Mouse (Mus musculus) forebrain, embryonic 16.5 days (tissue): ENCODE measurements around the gene Epha8. TPM values are rescaled to one million over a fixed set of nuclear protein-coding genes. Genes with fewer than 3 reads are reported as not detected.

Experiments used
- ATAC-seq: fragments of 200-750 bp; cut with Nextera tagmentation; 2 replicates; pipeline ENCODE4 v1.8.0; 2017; ENCODE audit warnings: mild to moderate bottlenecking, moderate library complexity
- H3K27ac ChIP-seq: fragments of 300-500 bp; sonication (generic); 2 replicates; pipeline ENCODE4 v1.5.1; 2014; ENCODE audit warnings: low read length, control low read depth
- H3K27me3 ChIP-seq: fragments of 300-500 bp; sonication (generic); replicated peaks from 2 replicates; pipeline ENCODE4 v1.6.1; 2014; ENCODE audit warnings: low read length; ENCODE audit not compliant: control insufficient read depth, insufficient read depth
- H3K36me3 ChIP-seq: fragments of 300-500 bp; sonication (generic); 2 replicates; pipeline ENCODE4 v1.6.1; 2014; ENCODE audit not compliant: control insufficient read depth, insufficient read depth
- H3K4me1 ChIP-seq: fragments of 300-500 bp; sonication (generic); replicated peaks from 2 replicates; pipeline ENCODE4 v1.6.1; 2014; ENCODE audit warnings: low read length; ENCODE audit not compliant: control insufficient read depth, insufficient read depth
- H3K4me2 ChIP-seq: fragments of 300-500 bp; sonication (generic); 2 replicates; pipeline ENCODE4 v1.6.1; 2014; ENCODE audit warnings: mild to moderate bottlenecking, low read length, control low read depth
- H3K4me3 ChIP-seq: fragments of 300-500 bp; sonication (generic); replicated peaks from 2 replicates; pipeline ENCODE4 v1.5.1; 2014; ENCODE audit warnings: mild to moderate bottlenecking, low read length, control low read depth
- H3K9ac ChIP-seq: fragments of 300-500 bp; sonication (generic); replicated peaks from 2 replicates; pipeline ENCODE4 v1.6.1; 2014; ENCODE audit warnings: low read depth, low read length, control low read depth
- H3K9me3 ChIP-seq: fragments of 300-500 bp; sonication (generic); 2 replicates; pipeline ENCODE4 v1.6.1; 2016; ENCODE audit warnings: low read length; ENCODE audit not compliant: control insufficient read depth
- WGBS: fragments of 180-500 bp; shearing (Covaris S2); extraction: QIAGEN DNeasy Blood & Tissue Kit; methylation state at CpG from one replicate; pipeline ENCODE4 v1.1.7; 2014; 5-methylcytosine and 5-hydroxymethylcytosine counted together
- polyA plus RNA-seq: library from polyadenylated mRNA; unstranded; fragments of >200 nt; fragmentation: Nextera tagmentation; extraction: Ambion mirVana; gene quantifications from 2 replicates; pipeline ENCODE4 v1.2.1, GENCODE M21; 2015

Epha8 gene
- polyA plus RNA-seq, 1 experiment from 2014 or later = 6.7 TPM

- H3K9ac ChIP-seq = no peak overlapping the region
- ATAC-seq = no peak
- no peak overlapping the region for H3K4me3 ChIP-seq
- WGBS = 91% methylated on average over 15 of the region's 15 CpGs
- H3K9me3 ChIP-seq = no peaks in the 10 kb centered on the region
- H3K4me1 ChIP-seq = no peaks in the 10 kb centered on the region
- H3K27ac ChIP-seq = no peak overlapping the region
- H3K4me2 ChIP-seq = no peak overlapping the region
- H3K27me3 ChIP-seq = peaks cover 3% of the 10 kb centered on the region; the same call in 1 of the 2 replicates
- H3K36me3 ChIP-seq = no peaks in the 10 kb centered on the region
Measured at GRCm38 (mm10) chr4:136889981-136890380, 66.6 kb downstream of the Epha8 start.

GRCm38 (mm10) chr4:136887714-136888113 is 68.9 kb downstream of the Epha8 start:
- Histone ChIP-seq H3K4me3 (no peak overlapping the region), H3K27me3 (no peaks in the 10 kb centered on the region; the same call in 1 of the 2 replicates), H3K27ac (no peak overlapping the region), H3K36me3 (no peaks in the 10 kb centered on the region), H3K4me2 (no peak overlapping the region), H3K9me3 (no peaks in the 10 kb centered on the region), H3K9ac (no peak overlapping the region), H3K4me1 (no peaks in the 10 kb centered on the region)
- ATAC-seq = no peak
- WGBS = 78% methylated on average over 5 of the region's 5 CpGs

- Histone ChIP-seq H3K4me3 (no peak within 1 kb of the TSS), H3K27me3 (no peaks in the 10 kb centered on the region), H3K4me1 (no peaks in the 10 kb centered on the region), H3K27ac (no peak within 1 kb of the TSS), H3K4me2 (no peak within 1 kb of the TSS), H3K9ac (no peak within 1 kb of the TSS), H3K36me3 (no peaks in the 10 kb centered on the region), H3K9me3 (no peaks in the 10 kb centered on the region)
- ATAC-seq = no peak
- 79% methylated on average over 7 of the region's 7 CpGs for WGBS
Measured at GRCm38 (mm10) chr4:136886101-136886500, 70.5 kb downstream of the Epha8 start, which contains the start of gene C1qb. Gene C1qb (minus strand): TSS chr4:136886187.

Other genes starting within 250 kb of the Epha8 start
- 12.3 and 13.1 TPM in 2 replicates for gene Ephb2, start 120.8 kb downstream of the Epha8 start, polyA plus RNA-seq
- 24.1 and 32.0 TPM in 2 replicates for gene C1qb, start 70.6 kb downstream of the Epha8 start, polyA plus RNA-seq
- 13.9 and 17.6 TPM in 2 replicates for gene C1qc, start 63.8 kb downstream of the Epha8 start, polyA plus RNA-seq
- gene C1qa, start 58.0 kb downstream of the Epha8 start, polyA plus RNA-seq = 16.8 and 24.6 TPM in 2 replicates
- gene Zbtb40, start 92.0 kb upstream of the Epha8 start, polyA plus RNA-seq = 5.3 and 6.0 TPM in 2 replicates